Mouse (Mus musculus): Measurements from ENCODE around the gene Fam149b.
A peak's percentile ranks its signal among the peaks of the same experiment; 100 is the strongest.

Gene Fam149b

DNA sequence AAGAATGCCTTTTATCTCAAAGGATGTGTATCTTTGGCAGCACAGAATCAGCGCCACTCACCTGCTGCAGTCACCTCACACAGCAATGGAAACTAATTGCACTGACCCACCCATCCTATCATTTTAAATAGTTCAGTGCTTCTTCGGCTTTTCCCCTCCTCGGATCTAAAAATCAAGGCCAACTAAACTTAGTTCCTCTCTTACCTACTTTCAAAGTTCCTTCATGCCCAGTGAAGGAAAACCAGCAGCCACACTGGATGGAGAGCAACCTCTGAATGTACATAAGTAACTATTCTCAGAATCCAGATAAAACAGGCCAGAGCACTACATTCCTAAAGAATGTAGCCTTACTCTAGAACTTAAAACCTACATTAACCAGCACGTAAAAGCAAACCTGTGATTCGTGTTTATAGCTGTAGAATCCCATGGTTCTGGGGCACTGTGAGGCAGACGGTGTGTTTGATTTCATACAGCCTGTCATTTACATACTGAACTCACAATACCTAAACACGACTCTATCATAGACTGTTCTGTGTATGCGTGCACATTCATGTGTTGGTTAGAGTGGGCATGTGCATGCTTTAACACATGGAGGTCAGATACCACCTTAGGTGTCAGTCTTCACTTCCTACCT, 41.6 kb downstream of the Fam149b start:
- DNase-seq (ENCODE audit: low read depth, low spot score): no peak

DNA sequence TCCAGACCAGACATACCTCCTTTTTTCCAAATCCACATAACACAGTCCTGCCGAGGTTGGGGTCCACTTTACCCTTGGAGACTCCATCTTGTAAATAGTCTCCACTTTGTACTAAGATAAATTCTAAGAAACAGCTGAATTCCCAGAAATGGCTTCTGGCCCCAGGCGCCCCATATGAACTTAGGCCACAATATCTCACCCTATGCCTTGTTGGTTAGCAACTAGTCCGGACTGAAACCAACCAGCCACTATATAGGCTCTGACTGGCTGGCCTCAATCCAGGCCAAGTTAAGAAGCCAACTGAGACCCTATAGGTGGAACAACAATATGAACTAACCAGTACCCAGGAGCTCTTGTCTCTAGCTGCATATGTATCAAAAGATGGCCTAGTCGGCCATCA, 44.4 kb downstream of the Fam149b start:
- DNase-seq (ENCODE audit: low read depth, low spot score): no peak

DNA sequence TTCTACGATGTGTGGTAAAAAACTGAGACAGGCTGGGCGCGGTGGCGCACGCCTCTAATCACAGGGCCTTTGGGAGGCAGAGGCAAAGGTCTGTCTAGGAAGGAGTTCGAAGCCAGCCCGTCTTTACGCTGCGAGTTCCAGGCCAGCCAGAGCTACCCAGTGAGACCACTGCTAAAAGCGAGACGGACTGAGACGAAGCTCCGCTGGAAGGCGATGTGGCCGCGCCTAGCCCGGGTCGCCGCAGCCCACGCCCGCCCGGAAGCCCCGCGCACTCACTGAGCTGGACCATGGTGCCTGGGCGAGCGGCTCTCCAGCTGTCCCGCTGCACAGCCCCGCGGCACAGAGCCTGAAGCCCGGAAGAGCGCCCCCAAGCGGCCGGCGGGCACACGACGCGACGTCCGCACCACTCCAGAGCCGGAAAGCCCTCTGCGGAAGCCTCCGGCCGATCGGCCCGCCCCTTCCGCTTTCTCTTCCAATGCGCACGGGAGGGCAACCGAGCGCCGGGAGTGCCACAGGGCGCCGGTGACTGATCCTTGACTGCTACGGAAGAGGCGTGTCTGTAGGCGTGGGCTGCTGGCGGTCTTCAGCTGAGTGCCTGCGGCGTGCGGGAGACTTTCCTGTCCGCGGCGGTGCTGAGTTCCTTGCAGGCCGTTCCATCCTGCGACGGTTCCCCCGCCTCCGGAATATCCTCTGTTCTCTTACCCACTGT, 45.4 kb downstream of the Fam149b start, which contains the start of gene Mrps16:
TSS of gene Mrps16 (minus strand) at position 430 of the 709 bp plus-strand sequence.
- peak; percentile 96 for DNase-seq (ENCODE audit: low read depth, low spot score)

DNA sequence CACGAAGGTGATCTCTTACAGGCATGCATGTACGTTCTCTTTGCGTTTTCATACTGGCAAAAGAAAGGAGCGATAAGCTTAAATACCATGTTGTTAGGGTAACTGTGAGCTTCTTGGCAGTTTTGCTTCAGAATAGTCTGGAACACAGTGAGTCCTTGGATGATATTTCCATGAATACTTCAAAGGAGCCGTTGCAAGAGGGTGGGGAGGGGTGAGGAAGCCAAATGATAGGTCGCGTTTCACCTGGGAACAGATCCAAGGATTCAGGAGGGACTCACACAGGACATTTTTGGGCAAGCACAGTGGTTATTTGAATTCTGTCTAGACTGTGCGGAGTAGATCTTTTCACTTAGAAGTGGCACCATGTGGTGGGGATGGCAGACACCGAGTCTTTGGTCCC, 49.3 kb downstream of the Fam149b start:
- DNase-seq (ENCODE audit: low read depth, low spot score): no peak

DNA sequence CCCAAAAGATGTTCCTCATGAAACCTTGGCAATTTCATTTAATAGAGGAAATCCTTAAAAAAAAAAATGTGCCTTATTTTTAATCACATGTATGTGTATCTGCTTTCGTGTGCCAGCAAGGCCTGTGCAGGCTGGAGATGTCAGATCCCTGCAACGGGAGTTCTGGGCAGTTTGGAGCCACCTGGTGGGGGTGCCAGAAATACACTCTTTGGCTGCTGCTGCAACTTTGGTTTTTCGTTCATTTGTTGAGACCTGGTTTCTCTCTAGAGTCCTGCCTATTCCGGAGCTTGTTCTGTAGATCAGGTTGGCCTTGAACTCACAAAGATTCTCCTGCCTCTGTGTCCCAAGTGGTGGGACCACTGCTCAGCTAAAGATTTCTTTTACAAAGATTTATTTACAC, 50.9 kb downstream of the Fam149b start:
- no peak for DNase-seq (ENCODE audit: low read depth, low spot score)

DNA sequence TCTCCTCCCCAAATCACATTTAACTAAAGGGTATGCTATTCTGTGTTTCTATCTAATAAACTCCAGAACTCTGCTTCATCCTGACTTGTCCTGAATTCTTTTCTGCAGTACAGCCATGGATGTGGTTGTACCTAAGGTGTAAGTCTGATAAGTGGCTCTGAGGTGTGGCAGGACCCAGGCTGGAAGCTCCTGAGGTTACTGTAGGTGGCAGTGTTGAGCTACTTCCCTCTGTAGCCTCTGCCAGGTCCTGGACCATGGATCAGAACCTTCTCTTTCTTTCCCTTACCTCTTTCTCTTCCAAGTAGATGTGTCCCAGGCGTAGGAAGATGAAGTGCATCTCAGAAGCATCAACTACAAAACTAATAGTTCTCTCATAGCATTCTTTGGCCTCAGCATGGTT, 52.1 kb downstream of the Fam149b start:
- DNase-seq (ENCODE audit: low read depth, low spot score): no peak

DNA sequence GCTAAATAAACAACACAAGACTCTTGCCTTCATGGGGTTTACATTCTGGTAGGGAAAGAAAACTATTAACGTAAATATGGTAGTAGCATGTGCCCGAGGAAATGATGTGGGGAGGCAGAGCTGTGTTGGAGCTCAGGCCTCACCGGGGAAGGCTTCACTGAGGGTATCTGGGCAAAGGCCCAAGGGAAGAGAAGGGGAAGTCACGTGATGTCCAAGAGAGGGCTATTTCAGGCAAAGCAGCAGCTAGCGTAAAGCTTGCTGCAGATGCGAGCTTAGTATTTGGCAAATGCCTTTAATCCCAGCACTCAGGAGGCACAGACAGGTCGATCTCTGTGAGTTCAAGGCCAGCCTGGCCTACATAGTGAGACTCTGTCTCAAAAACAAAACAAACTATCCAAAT, 74.3 kb downstream of the Fam149b start:
- DNase-seq (ENCODE audit: low read depth, low spot score): peak; percentile 6

DNA sequence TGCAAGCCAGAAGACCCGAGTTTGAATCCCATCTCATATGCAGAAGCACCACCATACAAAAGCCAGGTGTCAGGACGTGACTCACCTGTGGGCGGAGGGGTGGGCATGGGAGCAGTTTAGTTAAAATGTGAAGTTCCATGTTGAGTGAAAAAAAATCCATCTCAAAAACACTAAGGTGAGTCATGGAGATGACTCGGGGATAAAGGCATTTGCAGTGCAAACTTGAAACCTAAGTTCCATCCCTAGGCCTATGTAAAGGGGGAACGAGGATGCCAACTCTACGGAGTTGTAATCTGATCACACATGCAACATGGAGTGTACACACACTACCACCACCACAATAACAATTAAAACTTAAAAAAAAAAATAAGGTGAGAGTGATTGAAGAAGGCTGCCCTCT, 75.1 kb downstream of the Fam149b start:
- DNase-seq (ENCODE audit: low read depth, low spot score): no peak

DNA sequence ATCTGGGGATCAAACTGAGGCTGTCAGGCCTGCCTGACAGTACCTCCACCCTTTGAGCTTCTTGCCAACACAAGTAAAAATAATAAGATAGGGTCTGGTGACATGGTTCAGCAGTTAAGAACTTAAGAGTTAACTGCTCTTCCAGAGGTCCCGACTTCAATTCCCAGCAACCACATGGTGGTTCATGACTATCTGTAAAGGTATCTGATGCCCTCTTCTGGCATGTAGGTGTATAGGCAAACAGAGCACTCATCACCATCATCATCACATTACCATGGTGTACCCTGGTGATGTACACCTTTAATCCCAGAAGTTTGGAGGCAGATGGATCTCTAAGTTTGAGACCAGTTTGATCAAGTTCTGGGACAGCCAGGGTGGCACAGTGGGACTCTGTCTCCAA, 80.6 kb downstream of the Fam149b start:
- DNase-seq (ENCODE audit: low read depth, low spot score): no peak

DNA sequence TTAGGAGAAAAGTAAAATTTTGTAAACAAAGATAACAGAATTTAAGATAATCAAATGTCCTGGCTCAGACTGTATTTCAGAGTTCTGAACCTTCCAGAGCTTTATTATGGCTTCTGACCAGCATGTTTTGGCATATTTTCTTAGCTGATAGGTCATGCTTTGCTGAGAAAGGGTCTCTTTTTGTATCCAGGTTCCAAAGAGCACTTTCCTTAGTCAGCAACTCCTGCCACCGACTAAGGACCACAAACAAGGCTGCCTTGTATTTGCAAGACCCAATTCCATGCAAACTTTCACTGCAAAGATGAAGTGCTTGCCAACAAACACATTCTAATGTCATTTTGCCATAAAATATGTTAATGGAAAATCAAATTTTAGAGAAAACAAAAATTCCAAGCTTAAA, 81.9 kb downstream of the Fam149b start:
- no peak for DNase-seq (ENCODE audit: low read depth, low spot score)

DNA sequence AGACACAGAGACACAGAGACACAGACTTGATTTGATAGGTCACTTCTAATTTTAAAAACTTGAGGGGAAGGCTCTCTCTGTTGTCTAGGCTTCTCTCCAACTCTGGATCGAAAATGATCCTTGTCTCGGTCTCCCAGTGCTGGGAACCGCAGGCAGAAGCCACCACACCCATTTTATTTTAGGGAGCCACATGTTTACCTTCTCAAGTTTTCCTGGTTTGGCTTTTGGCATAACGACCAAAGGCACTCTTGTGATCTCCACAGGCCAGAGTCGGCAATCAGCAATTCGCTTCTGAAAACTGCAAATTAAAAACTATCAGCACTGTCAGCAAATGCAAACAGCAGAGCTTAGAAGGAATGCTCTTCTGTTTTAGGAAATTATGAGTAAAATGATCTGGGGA, 83.8 kb downstream of the Fam149b start:
- no peak for DNase-seq (ENCODE audit: low read depth, low spot score)

DNA sequence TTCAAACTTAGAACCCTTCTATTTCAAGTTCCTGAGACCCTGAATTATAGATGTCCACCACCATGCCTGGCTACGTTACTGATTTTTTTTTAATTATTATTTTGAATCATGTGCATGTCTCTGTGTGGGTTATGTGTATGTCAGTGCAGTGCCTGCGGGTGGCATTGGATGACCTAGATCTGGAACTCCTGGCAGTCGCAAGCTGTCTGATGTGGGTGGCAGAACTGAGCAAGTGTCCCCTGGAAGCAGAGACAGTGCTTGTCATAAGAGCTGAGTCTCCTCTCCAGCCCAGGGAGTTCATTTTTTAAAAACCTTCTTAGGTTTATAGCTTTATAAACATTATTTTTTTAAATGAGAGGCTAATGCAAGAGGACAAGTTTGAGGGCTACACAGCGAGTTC, 84.5 kb downstream of the Fam149b start:
- DNase-seq (ENCODE audit: low read depth, low spot score): peak; percentile 17
